Mouse (Mus musculus): ENCODE measurements around the gene Tm6sf1. TPM values are rescaled to one million over a fixed set of nuclear protein-coding genes. Genes with fewer than 3 reads are reported as not detected.
A peak's percentile ranks its signal among the peaks of the same experiment; 100 is the strongest.

The Tm6sf1 gene
- total RNA-seq, 2 experiments from 2014 or later, result 10.7 to 12.3 TPM

GRCm38 (mm10) chr7:81849633-81850032 lies 9.2 kb upstream of the Tm6sf1 start:
- DNase-seq, result no peak

DNA sequence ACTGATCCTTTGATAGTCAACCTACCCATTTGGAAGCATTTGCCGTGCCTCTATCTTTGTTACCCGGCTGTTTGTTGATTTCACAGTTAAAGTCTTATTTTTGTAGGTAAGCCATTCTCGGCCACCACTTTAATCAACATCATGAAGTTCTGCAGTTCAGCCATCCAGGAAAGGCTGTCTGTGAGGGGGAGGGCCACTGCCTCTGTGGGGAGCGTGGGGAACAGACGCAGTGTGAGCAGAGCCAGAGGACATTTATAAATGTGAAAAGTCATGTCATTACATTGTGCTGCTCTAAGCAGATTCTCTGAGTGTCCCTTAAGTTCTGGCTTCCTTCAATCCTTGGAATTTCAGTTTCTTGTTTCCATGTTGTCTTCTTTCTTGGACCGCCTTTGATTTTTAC lies 8.6 kb upstream of the Tm6sf1 start:
- DNase-seq, result peak in 1 of 2 experiments; percentile 47

DNA sequence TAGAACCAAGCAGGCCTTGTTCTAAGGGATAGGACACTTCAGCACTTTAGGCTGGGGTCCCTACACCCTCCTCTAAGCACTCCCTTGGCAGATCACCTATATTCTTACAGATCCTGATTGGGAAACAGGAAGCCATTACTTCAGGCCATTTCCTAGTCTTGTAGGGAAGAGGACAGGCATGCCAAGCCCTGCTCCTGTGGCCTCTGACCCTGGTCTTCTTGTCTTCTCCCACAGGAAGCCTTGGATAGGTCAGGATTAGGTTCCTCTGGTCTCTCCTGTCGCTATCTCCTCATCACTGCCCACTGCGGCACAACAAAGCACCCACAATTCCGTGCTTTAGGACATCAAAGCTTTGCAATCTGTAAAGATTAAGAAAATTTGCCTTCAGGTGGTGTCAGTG lies 7.1 kb upstream of the Tm6sf1 start:
- no peak for DNase-seq

- peak; percentile 42 to 62 for DNase-seq
These were observed 4.1 kb upstream of the Tm6sf1 start for GRCm38 (mm10) chr7:81854568-81855307.

- no peak for DNase-seq
These were observed 3.1 kb upstream of the Tm6sf1 start, which contains the start of gene Gm10160 for GRCm38 (mm10) chr7:81855694-81856093. TSS of gene Gm10160 (minus strand) at chr7:81855794.

- peak in 1 of 2 experiments; percentile 49 for DNase-seq
These were observed 2.6 kb upstream of the Tm6sf1 start for GRCm38 (mm10) chr7:81856221-81856620.

- no peak for DNase-seq
These were observed 565 bp upstream of the Tm6sf1 start for GRCm38 (mm10) chr7:81858236-81858635.

GRCm38 (mm10) chr7:81860071-81860470 lies 1.3 kb downstream of the Tm6sf1 start:
- DNase-seq, result peak; percentile 51 to 83

GRCm38 (mm10) chr7:81860996-81861395 lies 2.2 kb downstream of the Tm6sf1 start:
- DNase-seq, result peak in 1 of 2 experiments; percentile 34

DNA sequence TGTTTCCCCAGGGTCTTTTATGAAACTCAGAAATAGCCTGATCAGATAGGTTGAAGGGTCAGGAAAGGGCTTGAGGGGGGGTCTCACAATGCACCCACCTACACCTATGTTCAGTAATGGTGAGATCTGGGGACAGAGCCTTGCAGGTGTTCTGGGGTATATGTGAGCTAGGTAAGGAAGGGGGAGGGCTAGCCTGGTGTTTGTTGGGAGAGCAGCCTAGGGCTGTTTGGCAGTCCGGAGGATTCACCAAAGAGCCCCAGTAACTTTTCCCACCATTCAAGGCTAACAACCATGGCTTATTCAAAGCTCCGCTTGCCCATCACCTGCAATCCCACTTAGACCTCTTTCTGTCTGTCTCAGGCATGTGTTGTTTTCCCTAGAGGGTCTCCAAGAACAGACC lies 2.7 kb downstream of the Tm6sf1 start:
- no peak for DNase-seq

DNA sequence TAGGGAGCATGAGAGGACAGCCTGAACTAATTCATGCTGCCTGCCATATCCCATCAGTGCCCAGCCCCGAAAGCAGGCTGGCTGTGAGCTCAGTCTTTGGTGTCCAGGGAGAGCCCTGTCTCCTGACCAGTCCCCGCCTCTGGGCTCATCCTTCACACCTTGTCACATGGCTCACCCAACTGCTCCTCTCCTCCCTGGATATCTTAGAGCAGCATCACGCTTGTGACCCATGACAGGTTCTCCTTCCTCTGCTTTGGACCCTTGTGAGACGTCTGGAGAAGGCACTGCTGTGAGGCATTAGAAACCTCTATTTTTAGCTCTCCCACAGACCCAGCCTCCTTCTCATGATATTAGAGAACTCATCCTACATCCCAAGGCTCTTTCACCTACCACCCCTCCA lies 3.1 kb downstream of the Tm6sf1 start:
- no peak for DNase-seq

GRCm38 (mm10) chr7:81862587-81863583 lies 4.1 kb downstream of the Tm6sf1 start:
- peak; percentile 58 to 77 for DNase-seq

- DNase-seq, result no peak
These were observed 5.8 kb downstream of the Tm6sf1 start for GRCm38 (mm10) chr7:81864552-81864951.

GRCm38 (mm10) chr7:81865937-81866336 lies 7.1 kb downstream of the Tm6sf1 start:
- no peak for DNase-seq

- no peak for DNase-seq
These were observed 8.6 kb downstream of the Tm6sf1 start for GRCm38 (mm10) chr7:81867231-81867930.

DNA sequence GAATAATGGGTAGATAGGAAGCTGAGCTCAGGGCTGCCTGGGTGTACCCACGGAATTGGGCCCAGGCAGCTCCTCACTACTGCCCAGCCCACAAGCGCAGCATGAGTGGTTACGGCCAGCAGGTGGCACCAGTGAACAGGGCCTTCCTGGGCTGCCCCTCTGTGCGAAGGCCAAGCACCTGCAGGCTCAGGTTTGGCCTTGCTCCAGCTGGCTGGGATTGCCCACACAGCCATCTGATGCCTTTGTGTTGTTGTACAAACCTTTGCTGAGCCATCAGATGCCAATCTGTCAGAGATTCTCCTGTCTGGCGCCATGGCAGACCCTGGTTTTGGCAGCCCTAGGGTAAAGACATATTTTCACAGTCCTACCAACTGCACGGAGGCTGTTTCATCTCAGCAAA lies 9.4 kb downstream of the Tm6sf1 start:
- peak; percentile 71 to 80 for DNase-seq

- DNase-seq, result no peak
These were observed 13.8 kb downstream of the Tm6sf1 start for GRCm38 (mm10) chr7:81872493-81873013.

DNA sequence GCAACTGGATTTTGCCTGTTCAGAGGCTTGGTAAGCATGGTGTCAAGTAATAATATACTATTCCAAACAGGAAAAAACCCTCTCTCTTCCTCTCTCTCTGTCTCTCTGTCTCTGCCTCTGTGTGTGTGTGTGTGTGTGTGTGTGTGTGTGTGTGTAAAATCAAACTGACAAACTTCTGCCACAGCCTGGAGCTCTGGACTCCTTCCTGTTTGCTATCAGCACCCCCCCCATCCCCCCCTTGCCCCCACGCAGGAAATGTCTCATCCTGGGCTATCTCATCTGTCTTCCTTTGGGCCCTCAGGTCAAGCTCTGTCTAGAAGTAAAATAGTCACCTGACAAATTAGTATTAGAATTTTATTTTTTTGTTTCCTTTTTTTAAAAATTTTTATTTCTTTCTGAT lies 15.0 kb downstream of the Tm6sf1 start:
- no peak for DNase-seq

DNA sequence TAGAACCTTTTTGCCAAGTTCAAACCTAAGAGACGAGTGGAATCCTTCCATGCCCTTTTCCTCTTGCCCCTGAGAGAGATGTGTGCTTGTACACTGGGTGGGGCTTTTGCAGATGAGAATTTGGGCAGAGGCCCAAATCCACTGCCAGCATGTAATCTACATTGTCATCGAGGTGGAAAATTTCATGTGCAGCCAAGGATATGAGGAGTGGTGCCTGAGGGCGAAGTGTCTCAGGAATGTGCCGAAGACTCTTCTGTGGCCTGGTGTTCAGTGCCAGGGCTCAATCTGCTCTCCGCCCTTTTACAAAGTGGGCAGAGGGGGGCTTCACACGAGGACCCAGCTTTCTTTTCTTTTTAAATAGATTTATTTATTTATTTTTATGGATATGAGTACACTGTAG lies 15.8 kb downstream of the Tm6sf1 start:
- no peak for DNase-seq

- DNase-seq, result no peak
These were observed 16.6 kb downstream of the Tm6sf1 start for GRCm38 (mm10) chr7:81875372-81875771.

DNA sequence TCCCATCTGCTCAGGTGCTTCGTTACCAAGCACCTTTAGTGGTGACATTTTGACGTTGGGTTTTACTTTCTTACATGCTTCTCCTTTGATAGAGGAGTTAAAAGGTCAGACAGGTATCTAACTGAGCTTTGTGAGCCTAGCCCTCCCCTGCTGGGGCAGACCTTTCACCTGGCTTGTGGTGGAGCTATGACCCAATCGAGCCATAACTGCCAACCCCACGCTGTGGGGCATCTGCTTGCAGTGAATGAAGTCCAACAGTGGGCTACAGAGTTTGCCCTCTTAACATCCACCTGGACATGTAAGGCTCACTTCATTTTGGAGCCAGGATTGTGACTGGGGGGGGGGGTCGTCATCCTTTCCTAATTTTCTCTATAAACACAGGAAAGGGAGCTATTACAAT lies 21.5 kb downstream of the Tm6sf1 start:
- DNase-seq, result no peak

- DNase-seq, result no peak
These were observed 22.0 kb downstream of the Tm6sf1 start for GRCm38 (mm10) chr7:81880797-81881196.
